Mouse (Mus musculus): ENCODE data around the gene H2al1d.
"Not testable (repeated sequence)": the region's sequence is repeated elsewhere in the genome, so short reads cannot be mapped to it uniquely, and the experiment has no call there.

H2al1d gene

GRCm38 (mm10) chrX:11308524-11308923 lies at the start of gene H2al1d:
H2al1d (plus strand) TSS chrX:11308824.
- DNase-seq, result not testable (repeated sequence)

- DNase-seq, result no peak
These were observed 43.7 kb upstream of the H2al1d start for GRCm38 (mm10) chrX:11264918-11265317.

- DNase-seq, result no peak
These were observed 40.8 kb upstream of the H2al1d start for GRCm38 (mm10) chrX:11267791-11268190.

GRCm38 (mm10) chrX:11269074-11269473 lies 39.5 kb upstream of the H2al1d start:
- DNase-seq, result peak in 1 of 2 experiments; percentile 5

GRCm38 (mm10) chrX:11273190-11273589 lies 35.4 kb upstream of the H2al1d start:
- no peak for DNase-seq

- no peak for DNase-seq
These were observed 31.5 kb upstream of the H2al1d start for GRCm38 (mm10) chrX:11277083-11277482.

- DNase-seq, result no peak
These were observed 27.9 kb upstream of the H2al1d start for GRCm38 (mm10) chrX:11280741-11281140.

GRCm38 (mm10) chrX:11288306-11288882 lies 20.2 kb upstream of the H2al1d start:
- no peak for DNase-seq

GRCm38 (mm10) chrX:11289244-11289643 lies 19.4 kb upstream of the H2al1d start:
- no peak for DNase-seq

- not testable (repeated sequence) for DNase-seq
These were observed 9.7 kb upstream of the H2al1d start, which contains the start of gene H2al1a for GRCm38 (mm10) chrX:11298957-11299356. H2al1a (plus strand) TSS chrX:11299257.

GRCm38 (mm10) chrX:11302132-11302531 lies 6.5 kb upstream of the H2al1d start, which contains the start of gene H2al1b:
H2al1b (plus strand) TSS chrX:11302432.
- not testable (repeated sequence) for DNase-seq

GRCm38 (mm10) chrX:11305355-11305754 lies 3.3 kb upstream of the H2al1d start, which contains the start of gene H2al1c:
H2al1c (plus strand) TSS chrX:11305655.
- not testable (repeated sequence) for DNase-seq

- DNase-seq, result not testable (repeated sequence)
These were observed 3.0 kb downstream of the H2al1d start, which contains the start of gene H2al1e for GRCm38 (mm10) chrX:11311634-11312033. H2al1e (plus strand) TSS chrX:11311934.

- not testable (repeated sequence) for DNase-seq
These were observed 6.2 kb downstream of the H2al1d start, which contains the start of gene H2al1f for GRCm38 (mm10) chrX:11314858-11315257. H2al1f (plus strand) TSS chrX:11315158.

- not testable (repeated sequence) for DNase-seq
These were observed 9.3 kb downstream of the H2al1d start, which contains the start of gene H2al1g for GRCm38 (mm10) chrX:11317956-11318355. H2al1g (plus strand) TSS chrX:11318256.

- DNase-seq, result not testable (repeated sequence)
These were observed 12.6 kb downstream of the H2al1d start, which contains the start of gene H2al1h for GRCm38 (mm10) chrX:11321192-11321591. H2al1h (plus strand) TSS chrX:11321492.

- DNase-seq, result not testable (repeated sequence)
These were observed 15.7 kb downstream of the H2al1d start, which contains the start of gene H2al1i for GRCm38 (mm10) chrX:11324359-11324758. H2al1i (plus strand) TSS chrX:11324659.

GRCm38 (mm10) chrX:11327522-11327921 lies 18.9 kb downstream of the H2al1d start, which contains the start of gene H2al1j:
H2al1j (plus strand) TSS chrX:11327822.
- DNase-seq, result not testable (repeated sequence)

- peak; percentile 9 to 10 for DNase-seq
These were observed 37.1 kb downstream of the H2al1d start for GRCm38 (mm10) chrX:11345762-11346161.

GRCm38 (mm10) chrX:11346756-11347155 lies 38.1 kb downstream of the H2al1d start:
- DNase-seq, result peak; percentile 11 to 45
